9 mouse cellular contexts compared by ENCODE assay signal in the genomic region with DNA sequence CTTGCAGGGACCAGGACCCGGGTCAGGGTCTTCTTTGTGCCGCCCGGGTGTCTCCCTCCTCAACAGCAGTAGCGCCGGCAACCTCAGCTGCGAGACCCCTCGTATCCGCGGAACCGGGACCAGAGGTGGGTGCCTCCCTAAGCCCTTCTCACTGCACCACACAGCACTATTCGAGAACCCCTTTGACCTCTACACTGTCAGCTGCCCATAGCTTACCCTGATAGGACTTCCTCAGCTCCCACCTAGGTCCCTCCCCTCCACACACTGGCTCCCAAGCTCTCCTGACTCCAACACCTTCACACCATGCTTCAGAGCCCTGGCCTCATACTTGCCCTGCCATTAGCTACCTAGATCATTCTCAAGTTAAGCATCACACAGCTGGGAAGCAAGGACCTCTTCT. TPM values are rescaled to one million over a fixed set of nuclear protein-coding genes. Genes with fewer than 3 reads are reported as not detected.
DNase-seq lines count a peak whose midpoint lies in the region; ATAC-seq and TF ChIP-seq lines count a peak whose summit lies in the region.
"Had no signal": no experiment of that assay in that cellular context is flagged by ENCODE, and none has a peak within 500 bp of the region (broad histone marks: within the 10 kb centered on the region; RNA-seq: fewer than 3 reads in every experiment).

No protein-coding gene starts in this region.

- no peak for TF ChIP-seq CTCF in kidney, postnatal 0 days (IDR thresholded peaks at IDR 0.05; ENCODE audit: low read depth)

- no peaks in the 10 kb centered on the region for H3K9me3 ChIP-seq in kidney, postnatal 0 days (replicated peaks; ENCODE audit: low read length)
- H3K9me3 ChIP-seq in embryonic facial prominence, embryonic 15.5 days (replicated peaks): no peaks in the 10 kb centered on the region
- no peaks in the 10 kb centered on the region for H3K9me3 ChIP-seq in intestine, embryonic 15.5 days
- no peaks in the 10 kb centered on the region for H3K9me3 ChIP-seq in neural tube, embryonic 14.5 days (ENCODE audit: control insufficient read depth, low read length)

- H3K4me2 ChIP-seq in kidney, postnatal 0 days (ENCODE audit: low read length): peak overlapping the region; percentile 66
- H3K4me2 ChIP-seq in embryonic facial prominence, embryonic 15.5 days (replicated peaks): peak overlapping the region; percentile 65
- H3K4me2 ChIP-seq in intestine, embryonic 15.5 days (replicated peaks): peak overlapping the region; percentile 80
- peak overlapping the region; percentile 88 for H3K4me2 ChIP-seq in neural tube, embryonic 14.5 days (ENCODE audit: low read depth, low read length)

- H3K27ac ChIP-seq in kidney, postnatal 0 days: no peak overlapping the region
- no peak overlapping the region for H3K27ac ChIP-seq in embryonic facial prominence, embryonic 15.5 days (replicated peaks)
- no peak overlapping the region for H3K27ac ChIP-seq in intestine, embryonic 15.5 days
- no peak overlapping the region for H3K27ac ChIP-seq in neural tube, embryonic 14.5 days (ENCODE audit: low read depth, low read length)

- H3K27me3 ChIP-seq in kidney, postnatal 0 days (ENCODE audit: insufficient read depth, low read length): peaks cover 19% of the 10 kb centered on the region; the same call in 1 of the 2 replicates
- peaks cover 51% of the 10 kb centered on the region for H3K27me3 ChIP-seq in embryonic facial prominence, embryonic 15.5 days
- peaks cover 16% of the 10 kb centered on the region for H3K27me3 ChIP-seq in intestine, embryonic 15.5 days (replicated peaks)
- 0 out of 2 replicates have a peak, but pooled peaks cover 2% of the 10 kb centered on the region for H3K27me3 ChIP-seq in neural tube, embryonic 14.5 days (ENCODE audit: control insufficient read depth, insufficient read depth, low read length)

- DNase-seq in kidney, postnatal 0 days (ENCODE audit: low spot score): no peak
- DNase-seq in kidney, adult 18-20 months: no peak
- no peak for DNase-seq in adrenal gland, adult 8-10 months
- DNase-seq in right cerebral cortex, postnatal 14 days: no peak
- DNase-seq in spleen, adult 18-20 months: no peak

- WGBS in kidney, postnatal 0 days: 0% methylated on average over 4 of the region's 11 CpGs
- 3% methylated on average over 11 of the region's 11 CpGs for WGBS in embryonic facial prominence, embryonic 15.5 days
- WGBS in intestine, embryonic 15.5 days: 2% methylated on average over 11 of the region's 11 CpGs
- 0% methylated on average over 11 of the region's 11 CpGs for WGBS in neural tube, embryonic 14.5 days

- peak; percentile 41; the same call in 1 of the 2 replicates for ATAC-seq in kidney, postnatal 0 days (replicated peaks; ENCODE audit: low FRiP score, low read depth)
- ATAC-seq in embryonic facial prominence, embryonic 15.5 days (ENCODE audit: insufficient number of reproducible peaks, low FRiP score, low TSS enrichment, low read depth): no peak
- peak; percentile 56 for ATAC-seq in intestine, embryonic 15.5 days
- peak; percentile 69 for ATAC-seq in neural tube, embryonic 14.5 days (ENCODE audit: low read depth)

- peak overlapping the region; percentile 26 for H3K4me3 ChIP-seq in kidney, postnatal 0 days (replicated peaks; ENCODE audit: low read depth, low read length)
- H3K4me3 ChIP-seq in embryonic facial prominence, embryonic 15.5 days (replicated peaks): peak overlapping the region; percentile 38
- peak overlapping the region; percentile 39 for H3K4me3 ChIP-seq in intestine, embryonic 15.5 days (replicated peaks)
- H3K4me3 ChIP-seq in neural tube, embryonic 14.5 days (ENCODE audit: low read depth, low read length): peak overlapping the region; percentile 46

- H3K36me3 ChIP-seq in kidney, postnatal 0 days (ENCODE audit: insufficient read depth, low read length): no peaks in the 10 kb centered on the region
- H3K36me3 ChIP-seq in embryonic facial prominence, embryonic 15.5 days: no peaks in the 10 kb centered on the region
- no peaks in the 10 kb centered on the region for H3K36me3 ChIP-seq in intestine, embryonic 15.5 days
- no peaks in the 10 kb centered on the region for H3K36me3 ChIP-seq in neural tube, embryonic 14.5 days (ENCODE audit: control insufficient read depth, insufficient read depth, low read length)

- 0 out of 2 replicates have a peak overlapping the region, but pooled peaks have one; percentile 35 for H3K9ac ChIP-seq in kidney, postnatal 0 days (ENCODE audit: low read depth, low read length)
- H3K9ac ChIP-seq in embryonic facial prominence, embryonic 15.5 days: no peak overlapping the region
- no peak overlapping the region for H3K9ac ChIP-seq in intestine, embryonic 15.5 days
- peak overlapping the region; percentile 53 for H3K9ac ChIP-seq in neural tube, embryonic 14.5 days (replicated peaks; ENCODE audit: low read depth, low read length)

- no peaks in the 10 kb centered on the region for H3K4me1 ChIP-seq in kidney, postnatal 0 days (replicated peaks; ENCODE audit: insufficient read depth, low read length)
- H3K4me1 ChIP-seq in embryonic facial prominence, embryonic 15.5 days: peaks cover 8% of the 10 kb centered on the region
- no peaks in the 10 kb centered on the region for H3K4me1 ChIP-seq in intestine, embryonic 15.5 days (replicated peaks)
- no peaks in the 10 kb centered on the region for H3K4me1 ChIP-seq in neural tube, embryonic 14.5 days (ENCODE audit: control insufficient read depth, insufficient read depth, low read length)

RNA-seq across cellular contexts. Expression of a gene that starts 0.5 kb away (rescaled TPM):
- 0.59 and 0.62 TPM in 2 replicates for polyA plus RNA-seq in kidney, postnatal 0 days (2015; fragmentation: Nextera tagmentation; extraction: Ambion mirVana)
- 0.48 and 0.49 TPM in 2 replicates for polyA plus RNA-seq in embryonic facial prominence, embryonic 15.5 days (2015; fragmentation: Nextera tagmentation; extraction: Ambion mirVana)
- polyA plus RNA-seq in intestine, embryonic 15.5 days (2015; fragmentation: Nextera tagmentation; extraction: Ambion mirVana): 0.08 and 0.24 TPM in 2 replicates
- 3.0 and 4.4 TPM in 2 replicates for polyA plus RNA-seq in neural tube, embryonic 14.5 days (2014; fragmentation: Nextera tagmentation; extraction: Ambion mirVana)
- total RNA-seq in adrenal gland, adult 8-10 months (2022): under 1 TPM in 2 of 4 experiments, not detected in 2; 0.13 to 0.15 TPM
- total RNA-seq: megakaryocyte progenitor cell, adult 5-6 weeks had no signal

RNA-seq across cellular contexts. Expression of a gene that starts 21.7 kb away (rescaled TPM):
- polyA plus RNA-seq in kidney, postnatal 0 days (2015; fragmentation: Nextera tagmentation; extraction: Ambion mirVana): 0.05 TPM in 1 of 2 replicates, not detected in the other
- polyA plus RNA-seq in embryonic facial prominence, embryonic 15.5 days (2015; fragmentation: Nextera tagmentation; extraction: Ambion mirVana): 0.51 and 0.87 TPM in 2 replicates
- polyA plus RNA-seq in intestine, embryonic 15.5 days (2015; fragmentation: Nextera tagmentation; extraction: Ambion mirVana): not detected in 2 replicates
- not detected in 2 replicates for polyA plus RNA-seq in neural tube, embryonic 14.5 days (2014; fragmentation: Nextera tagmentation; extraction: Ambion mirVana)
- not detected for total RNA-seq in adrenal gland, adult 8-10 months (2022)
- total RNA-seq: megakaryocyte progenitor cell, adult 5-6 weeks had no signal

RNA-seq across cellular contexts. Expression of a gene that starts 26.2 kb away (rescaled TPM):
- 28.0 and 33.2 TPM in 2 replicates for polyA plus RNA-seq in kidney, postnatal 0 days (2015; fragmentation: Nextera tagmentation; extraction: Ambion mirVana)
- polyA plus RNA-seq in embryonic facial prominence, embryonic 15.5 days (2015; fragmentation: Nextera tagmentation; extraction: Ambion mirVana): 41.3 and 44.0 TPM in 2 replicates
- 39.6 and 45.9 TPM in 2 replicates for polyA plus RNA-seq in intestine, embryonic 15.5 days (2015; fragmentation: Nextera tagmentation; extraction: Ambion mirVana)
- 40.1 and 43.7 TPM in 2 replicates for polyA plus RNA-seq in neural tube, embryonic 14.5 days (2014; fragmentation: Nextera tagmentation; extraction: Ambion mirVana)
- 10 to 100 TPM; 28.5 to 34.9 (median 32.1) TPM for total RNA-seq in adrenal gland, adult 8-10 months (2022)

RNA-seq across cellular contexts. Expression of a gene that starts 51.2 kb away (rescaled TPM):
- polyA plus RNA-seq in kidney, postnatal 0 days (2015; fragmentation: Nextera tagmentation; extraction: Ambion mirVana): not detected in 2 replicates
- polyA plus RNA-seq in embryonic facial prominence, embryonic 15.5 days (2015; fragmentation: Nextera tagmentation; extraction: Ambion mirVana): not detected in 2 replicates
- not detected in 2 replicates for polyA plus RNA-seq in intestine, embryonic 15.5 days (2015; fragmentation: Nextera tagmentation; extraction: Ambion mirVana)
- not detected in 2 replicates for polyA plus RNA-seq in neural tube, embryonic 14.5 days (2014; fragmentation: Nextera tagmentation; extraction: Ambion mirVana)
- total RNA-seq in adrenal gland, adult 8-10 months (2022): not detected
- total RNA-seq: megakaryocyte progenitor cell, adult 5-6 weeks had no signal

RNA-seq across cellular contexts. Expression of a gene that starts 56.0 kb away (rescaled TPM):
- 68.0 and 75.8 TPM in 2 replicates for polyA plus RNA-seq in kidney, postnatal 0 days (2015; fragmentation: Nextera tagmentation; extraction: Ambion mirVana)
- polyA plus RNA-seq in embryonic facial prominence, embryonic 15.5 days (2015; fragmentation: Nextera tagmentation; extraction: Ambion mirVana): 150 and 156 TPM in 2 replicates
- 93.1 and 95.0 TPM in 2 replicates for polyA plus RNA-seq in intestine, embryonic 15.5 days (2015; fragmentation: Nextera tagmentation; extraction: Ambion mirVana)
- 21.2 and 33.3 TPM in 2 replicates for polyA plus RNA-seq in neural tube, embryonic 14.5 days (2014; fragmentation: Nextera tagmentation; extraction: Ambion mirVana)
- 10 to 100 TPM; 59.4 to 66.5 (median 60.9) TPM for total RNA-seq in adrenal gland, adult 8-10 months (2022)

Comparison
In these comparisons a context has a peak if more than half of its experiments do, and no peak if none do; other contexts are left out.
1. H3K9ac ChIP-seq: peak in kidney, postnatal 0 days (single experiment) and neural tube, embryonic 14.5 days (single experiment); none in embryonic facial prominence, embryonic 15.5 days (single experiment) and intestine, embryonic 15.5 days (single experiment).
2. Peak in every context shown above with its lines, with median percentiles within 50 percentile points of each other: H3K4me2 ChIP-seq and H3K4me3 ChIP-seq.